Mouse (Mus musculus) liver, embryonic 14.5 days (tissue): ENCODE results near the gene Chst8. TPM values are rescaled to one million over a fixed set of nuclear protein-coding genes. Genes with fewer than 3 reads are reported as not detected.

Experiments
- ATAC-seq: fragments of 200-750 bp; cut with Nextera tagmentation; 2 replicates; pipeline ENCODE4 v1.8.0; 2017; ENCODE audit warnings: moderate number of reproducible peaks, mild to moderate bottlenecking, moderate library complexity; ENCODE audit not compliant: insufficient read depth
- DNase-seq, 3 experiments: peaks; one replicate each; pipeline ENCODE4 v3.0.0-alpha.2; 2012 to 2013; ENCODE audit warnings: low read depth in 3 of 3, low spot score in 3 of 3
- H3K27ac ChIP-seq: fragments of 300-500 bp; sonication (generic); 2 replicates; pipeline ENCODE4 v1.5.1; 2014; ENCODE audit warnings: moderate library complexity, mild to moderate bottlenecking, control low read depth, inconsistent platforms
- H3K27me3 ChIP-seq: fragments of 300-500 bp; sonication (generic); 2 replicates; pipeline ENCODE4 v1.6.1; 2014; ENCODE audit warnings: mild to moderate bottlenecking, low read length, moderate library complexity; ENCODE audit not compliant: control insufficient read depth, insufficient read depth
- H3K36me3 ChIP-seq: fragments of 300-500 bp; sonication (generic); replicated peaks from 2 replicates; pipeline ENCODE4 v1.6.1; 2014; ENCODE audit warnings: low read depth; ENCODE audit not compliant: control insufficient read depth, insufficient read depth
- H3K4me1 ChIP-seq, 2 experiments: fragments of 200-500 bp in 1 of 2; fragments of 300-500 bp in 1 of 2; sonication (generic) in 1 of 2; replicated peaks; 2 replicates each; pipeline ENCODE4 v1.6.1; 2012 to 2014; ENCODE audit warnings: antibody characterized with exemption in 1 of 2, inconsistent platforms in 1 of 2, low read length in 1 of 2; ENCODE audit not compliant: control insufficient read depth in 2 of 2, insufficient read depth in 2 of 2
- H3K4me2 ChIP-seq: fragments of 300-500 bp; sonication (generic); 2 replicates; pipeline ENCODE4 v1.6.1; 2014; ENCODE audit warnings: low read depth, mild to moderate bottlenecking, control low read depth, moderate library complexity
- H3K4me3 ChIP-seq, 2 experiments: fragments of 200-500 bp in 1 of 2; fragments of 300-500 bp in 1 of 2; sonication (generic) in 1 of 2; 2 replicates each; pipeline ENCODE4 v1.5.1; 2012 to 2014; ENCODE audit warnings: low read depth in 2 of 2, low read length in 2 of 2, mild to moderate bottlenecking in 2 of 2, control low read depth in 1 of 2, inconsistent platforms in 1 of 2, moderate library complexity in 1 of 2; ENCODE audit not compliant: insufficient read depth in 1 of 2
- H3K9ac ChIP-seq: fragments of 300-500 bp; sonication (generic); replicated peaks from 2 replicates; pipeline ENCODE4 v1.6.1; 2014; ENCODE audit warnings: mild to moderate bottlenecking, control low read depth, moderate library complexity
- H3K9me3 ChIP-seq: fragments of 300-500 bp; sonication (generic); 2 replicates; pipeline ENCODE4 v1.6.1; 2016; ENCODE audit warnings: low read length, mixed read lengths; ENCODE audit not compliant: control insufficient read depth
- CTCF ChIP-seq: IDR thresholded peaks from 2 replicates; pipeline ENCODE4 v1.5.1; 2016; ENCODE audit warnings: antibody characterized with exemption, low read depth, control low read depth
- EP300 ChIP-seq: IDR thresholded peaks from 2 replicates; pipeline ENCODE4 v1.6.1; 2016; ENCODE audit warnings: antibody characterized with exemption, low read depth
- WGBS: fragments of 180-500 bp; shearing (Covaris S2); extraction: QIAGEN DNeasy Blood & Tissue Kit; methylation state at CpG from one replicate; pipeline ENCODE4 v1.1.7; 2014; ENCODE audit not compliant: insufficient replicate concordance; 5-methylcytosine and 5-hydroxymethylcytosine counted together
- polyA plus RNA-seq, 2 experiments: library from polyadenylated mRNA; depleted of rRNA in 1 of 2; stranded (reverse) in 1 of 2; unstranded in 1 of 2; fragments of >200 nt; fragmentation: Nextera tagmentation in 1 of 2; extraction: Ambion mirVana in 1 of 2; gene quantifications; 2 replicates each; pipeline versions ENCODE4 v1.2.1 to v1.2.3; 2012 to 2014

The Chst8 gene
- polyA plus RNA-seq, 2 experiments = 0.25 to 0.37 TPM

GRCm38 (mm10) chr7:34753140-34753886 lies 59.2 kb downstream of the Chst8 start:
- no peak overlapping the region for H3K4me3 ChIP-seq
- 70% methylated on average over 32 of the region's 32 CpGs for WGBS

DNA sequence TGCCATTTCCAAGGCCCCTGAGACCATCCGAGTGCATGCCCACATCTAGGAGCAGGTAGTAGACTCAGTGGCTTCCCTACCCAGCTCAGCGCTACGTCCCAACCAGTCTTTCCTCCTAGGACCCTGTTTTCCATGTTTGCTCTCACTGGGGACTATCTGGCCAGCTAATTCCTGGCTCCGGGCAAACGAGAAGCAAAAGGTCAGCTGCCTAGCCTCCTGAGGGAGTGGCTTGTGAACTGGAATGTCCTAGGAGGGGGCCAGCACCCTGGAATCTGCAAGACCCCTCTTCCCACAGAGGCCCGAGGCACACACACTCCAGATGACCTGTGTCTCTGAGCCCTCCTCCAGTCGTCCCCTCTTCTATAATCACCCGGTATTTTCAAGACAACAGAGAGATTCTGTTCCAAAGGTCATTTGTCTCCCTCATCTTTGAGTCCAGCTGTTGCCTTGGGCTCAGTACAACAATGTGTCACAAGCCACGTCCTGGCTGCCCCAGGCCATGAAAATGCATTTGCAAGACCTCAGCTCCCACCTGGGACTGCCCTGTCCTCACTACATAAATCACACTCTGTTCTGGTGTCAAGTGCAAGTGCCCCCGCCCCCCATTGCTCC lies 60.3 kb downstream of the Chst8 start:
- H3K4me2 ChIP-seq = no peak overlapping the region
- no peaks in the 10 kb centered on the region for H3K9me3 ChIP-seq
- H3K27me3 ChIP-seq = no peaks in the 10 kb centered on the region
- DNase-seq (no peak), ATAC-seq (no peak)
- TF ChIP-seq CTCF = no peak
- TF ChIP-seq EP300 = no peak
- H3K27ac ChIP-seq = no peak overlapping the region
- no peaks in the 10 kb centered on the region for H3K36me3 ChIP-seq
- WGBS = 40% methylated on average over 10 of the region's 10 CpGs
- no peak overlapping the region for H3K9ac ChIP-seq
- no peaks in the 10 kb centered on the region for H3K4me1 ChIP-seq
- H3K4me3 ChIP-seq = no peak overlapping the region

More at GRCm38 (mm10) chr7:34753140-34753886, 59.2 kb downstream of the Chst8 start:
- ATAC-seq (no peak), DNase-seq (no peak)
- H3K9me3 ChIP-seq = no peaks in the 10 kb centered on the region
- no peaks in the 10 kb centered on the region for H3K36me3 ChIP-seq
- no peak for TF ChIP-seq CTCF
- no peak for TF ChIP-seq EP300
- H3K27ac ChIP-seq = no peak overlapping the region
- no peaks in the 10 kb centered on the region for H3K27me3 ChIP-seq
- no peak overlapping the region for H3K9ac ChIP-seq
- H3K4me2 ChIP-seq = no peak overlapping the region
- H3K4me1 ChIP-seq = no peaks in the 10 kb centered on the region

- ATAC-seq (no peak), DNase-seq (no peak)
- Histone ChIP-seq H3K27me3 (no peaks in the 10 kb centered on the region), H3K27ac (no peak overlapping the region), H3K9ac (no peak overlapping the region), H3K9me3 (no peaks in the 10 kb centered on the region), H3K36me3 (no peaks in the 10 kb centered on the region), H3K4me3 (no peak overlapping the region), H3K4me1 (no peaks in the 10 kb centered on the region), H3K4me2 (no peak overlapping the region)
- 61% methylated on average over 7 of the region's 7 CpGs for WGBS
- TF ChIP-seq EP300 (no peak), CTCF (no peak)
Observed at GRCm38 (mm10) chr7:34750350-34750749, 62.2 kb downstream of the Chst8 start.

DNA sequence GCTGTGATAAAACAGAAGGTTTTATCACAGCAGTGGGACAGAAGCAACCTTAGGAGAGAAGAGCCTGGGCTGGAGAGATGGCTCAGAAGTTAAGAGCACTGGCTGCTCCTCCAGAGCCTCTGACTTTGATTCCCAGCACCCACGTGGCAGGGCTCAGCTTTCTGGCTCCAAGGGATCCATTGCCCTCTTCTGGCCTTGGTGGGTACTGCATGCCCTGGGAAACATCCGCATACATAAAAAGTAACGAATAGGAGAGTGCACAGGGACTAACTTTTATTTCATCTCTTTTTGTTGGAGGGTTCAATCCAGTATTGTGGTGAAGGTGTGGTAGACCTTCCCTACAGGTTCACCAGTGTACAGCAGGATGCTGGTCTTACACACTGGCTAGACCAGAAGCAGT lies 62.8 kb downstream of the Chst8 start:
- DNase-seq = no peak

DNA sequence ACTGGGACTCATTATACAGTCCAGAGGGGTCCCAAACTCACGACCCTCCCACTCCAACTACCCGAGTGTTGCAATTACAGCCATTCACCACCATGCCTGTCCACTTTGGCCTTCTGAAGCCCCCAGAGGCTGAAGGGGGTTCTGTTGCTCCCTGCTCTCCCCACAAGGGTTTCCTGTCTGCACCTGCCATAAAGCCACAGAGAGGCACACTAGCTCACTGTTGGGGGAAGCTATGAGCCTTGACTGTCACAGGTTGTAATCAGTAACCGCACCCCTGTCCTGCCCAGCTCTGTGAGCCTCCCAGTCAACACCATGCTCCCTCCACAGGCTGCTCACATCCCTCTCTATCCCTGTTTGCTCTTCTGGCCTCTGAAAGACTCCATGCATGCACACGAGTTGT lies 64.0 kb downstream of the Chst8 start:
- WGBS = 30% methylated on average over 4 of the region's 4 CpGs
- TF ChIP-seq EP300 (no peak), CTCF (no peak)
- ATAC-seq (no peak), DNase-seq (no peak)
- Histone ChIP-seq H3K9me3 (no peaks in the 10 kb centered on the region), H3K27me3 (no peaks in the 10 kb centered on the region), H3K36me3 (no peaks in the 10 kb centered on the region), H3K4me1 (no peaks in the 10 kb centered on the region), H3K27ac (no peak overlapping the region), H3K4me3 (no peak overlapping the region), H3K9ac (no peak overlapping the region), H3K4me2 (no peak overlapping the region)

More for the DNA sequence above, 62.8 kb downstream of the Chst8 start:
- no peaks in the 10 kb centered on the region for H3K36me3 ChIP-seq
- TF ChIP-seq CTCF (peak; percentile 75), EP300 (no peak)
- H3K9me3 ChIP-seq = no peaks in the 10 kb centered on the region
- H3K4me3 ChIP-seq = no peak overlapping the region
- WGBS = 48% methylated on average over 3 of the region's 3 CpGs
- H3K9ac ChIP-seq = no peak overlapping the region
- H3K27ac ChIP-seq = no peak overlapping the region
- H3K27me3 ChIP-seq = no peaks in the 10 kb centered on the region
- no peak for ATAC-seq
- H3K4me2 ChIP-seq = no peak overlapping the region
- H3K4me1 ChIP-seq = no peaks in the 10 kb centered on the region
